Mouse (Mus musculus): ENCODE results near the gene Tigar.

Gene Tigar

DNA sequence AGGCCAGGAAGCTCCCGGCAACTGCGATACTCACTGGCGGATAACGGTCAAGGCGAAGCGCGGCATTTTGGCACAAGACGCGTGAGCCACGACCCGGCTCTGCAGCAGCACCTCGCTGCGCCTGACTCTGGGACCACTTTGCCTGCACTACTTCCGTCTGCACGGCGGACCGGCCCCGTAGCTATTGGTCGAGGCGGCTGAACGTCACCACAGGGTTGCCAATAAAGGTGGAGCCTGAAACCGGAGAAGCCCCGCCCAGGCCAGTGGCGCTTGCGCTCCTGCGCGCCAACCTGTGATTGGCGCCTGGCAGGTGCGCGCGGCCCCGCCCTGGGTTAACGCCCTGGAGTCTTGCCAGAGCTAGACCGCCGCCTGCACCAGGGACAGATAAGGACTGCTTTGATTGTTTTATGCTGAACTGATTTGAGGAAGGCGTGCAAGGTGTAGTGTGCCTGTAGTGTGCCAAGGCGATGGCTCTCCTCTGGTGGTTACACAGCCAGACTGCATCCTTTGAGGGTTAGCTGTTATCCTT, at the start of gene Tigar:
TSS of gene Tigar (minus strand) at position 156 of the 529 bp plus-strand sequence.
- DNase-seq (ENCODE audit: low spot score in 2 of 2), result peak; percentile 87 to 93

DNA sequence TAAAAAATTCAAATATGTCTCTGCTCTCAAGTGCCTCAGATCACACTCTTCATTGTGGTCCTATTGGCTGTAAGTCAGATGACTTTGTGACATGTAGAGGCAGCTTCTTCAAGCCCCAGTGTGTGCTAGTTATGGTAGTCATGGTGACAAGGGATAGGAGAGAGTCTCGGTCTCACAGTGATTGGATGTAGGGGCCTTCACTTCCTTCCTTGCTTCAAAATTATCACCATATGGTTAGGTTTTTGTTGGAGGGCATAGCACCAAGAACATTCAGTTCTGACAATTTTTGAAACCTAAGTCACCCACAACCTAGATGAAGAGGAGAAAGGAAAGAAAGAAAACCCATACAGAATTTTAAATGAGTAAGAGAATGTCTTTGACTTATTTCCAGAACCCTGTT, 48.0 kb upstream of the Tigar start:
- no peak for DNase-seq (ENCODE audit: low spot score in 2 of 2)

DNA sequence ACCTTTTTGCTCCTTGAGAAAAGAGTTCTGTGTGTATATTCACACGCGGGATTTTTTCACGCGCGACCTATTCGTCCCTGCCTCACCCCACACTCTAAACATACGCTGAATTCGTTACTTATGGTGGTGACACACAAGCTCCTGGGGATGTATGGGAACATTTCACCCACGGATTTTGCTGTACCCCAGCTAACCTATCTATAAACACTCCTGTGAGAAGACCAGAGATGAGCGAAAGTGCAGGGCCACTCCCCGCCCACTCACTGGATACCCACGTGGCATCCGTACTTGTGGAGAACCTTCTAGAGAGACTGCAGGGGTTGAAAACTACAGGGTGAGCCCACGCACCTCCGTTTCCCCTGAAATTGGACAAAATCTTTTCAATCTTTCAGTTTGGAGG, 46.1 kb upstream of the Tigar start:
- DNase-seq (ENCODE audit: low spot score in 2 of 2), result peak; percentile 39 to 52

DNA sequence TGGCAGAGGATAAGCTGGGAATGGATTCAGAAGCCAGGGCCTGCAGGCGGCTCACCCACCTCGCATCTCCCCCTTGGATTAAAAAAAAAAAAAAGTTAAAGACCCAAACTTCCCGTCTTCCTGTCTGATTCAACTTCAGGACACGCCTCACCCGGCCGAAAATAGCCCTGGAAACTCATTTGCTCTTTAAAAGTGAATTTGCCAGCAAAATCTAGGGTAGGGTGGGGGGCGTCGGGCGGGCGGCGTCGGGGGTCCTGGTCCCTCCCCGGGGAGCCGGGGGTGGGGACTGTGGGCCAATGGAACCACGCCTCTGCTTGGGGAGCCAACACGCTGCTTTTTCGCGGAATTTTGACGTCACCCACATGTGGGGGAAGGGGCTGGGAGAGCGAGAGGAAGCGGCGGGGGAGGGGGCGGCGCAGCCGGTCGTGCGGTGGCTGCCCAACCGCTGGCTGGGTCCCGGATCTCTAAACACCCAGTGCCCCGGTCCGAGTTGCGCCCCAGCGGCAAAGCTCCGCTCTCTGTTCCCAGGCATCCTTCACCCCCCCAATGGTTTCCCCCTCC, 45.4 kb upstream of the Tigar start:
- DNase-seq (ENCODE audit: low spot score in 2 of 2), result peak; percentile 35 to 48

DNA sequence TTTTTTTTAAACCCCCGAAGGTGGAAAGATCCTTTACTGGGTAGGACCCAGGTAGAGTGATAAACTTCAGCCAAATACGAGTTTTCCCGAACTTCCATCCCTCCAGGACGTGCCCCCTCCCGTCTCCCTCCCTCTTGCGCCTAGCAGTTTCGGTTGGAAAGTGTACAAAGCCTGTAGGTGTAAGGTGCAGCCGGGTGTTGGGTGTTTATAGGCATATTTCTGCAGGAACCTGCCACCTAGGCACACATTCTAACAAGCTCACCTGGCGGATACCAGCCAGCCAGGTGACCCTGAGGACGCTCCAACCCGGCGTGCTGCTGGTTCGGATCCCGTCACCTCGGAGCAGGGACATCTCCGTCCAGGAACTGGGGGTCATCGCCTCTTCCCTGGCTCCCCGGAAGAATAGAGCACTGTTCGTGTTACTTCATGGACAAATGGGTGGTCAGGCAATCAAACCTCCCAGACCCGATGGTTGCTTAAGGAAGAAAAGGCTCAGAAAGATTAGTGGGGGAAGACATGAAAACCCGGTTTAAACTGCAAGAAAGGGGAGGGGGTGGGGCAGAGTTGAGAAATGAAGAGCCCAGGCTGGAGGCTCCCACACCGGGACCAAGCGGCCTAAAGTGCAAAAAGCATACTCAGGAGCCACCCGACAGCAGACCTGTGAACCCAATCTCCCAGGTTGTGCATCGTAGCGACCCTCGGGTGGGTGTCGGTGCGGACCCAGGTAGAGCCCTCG, 44.8 kb upstream of the Tigar start:
- no peak for DNase-seq (ENCODE audit: low spot score in 2 of 2)

DNA sequence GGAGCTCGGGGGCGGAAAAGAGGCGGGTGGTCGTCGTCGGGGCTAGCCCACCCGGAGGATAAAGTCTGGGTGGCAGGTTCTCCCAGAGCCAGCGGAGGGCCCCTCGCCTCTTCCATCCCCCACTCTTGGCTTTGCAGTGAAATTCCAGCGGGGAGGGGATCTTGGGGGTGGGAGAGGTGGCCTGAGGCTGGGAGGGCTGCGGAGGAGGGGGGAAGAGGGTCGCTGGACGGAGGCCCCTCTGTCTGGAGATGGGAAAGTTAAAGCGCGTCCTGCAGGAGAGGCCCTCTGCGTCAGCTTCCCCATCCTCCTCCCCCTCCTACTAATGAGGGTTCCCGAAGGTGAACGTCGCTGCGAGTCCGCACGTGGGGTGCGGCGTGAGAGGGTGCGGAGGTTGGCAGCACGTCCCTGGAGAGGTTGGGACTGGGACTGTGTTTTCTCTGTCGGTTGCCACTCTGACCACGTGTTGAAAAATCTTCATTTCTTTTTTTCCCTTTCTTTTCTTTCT, 44.0 kb upstream of the Tigar start:
- DNase-seq (ENCODE audit: low spot score in 2 of 2), result peak in 1 of 2 experiments; percentile 9

DNA sequence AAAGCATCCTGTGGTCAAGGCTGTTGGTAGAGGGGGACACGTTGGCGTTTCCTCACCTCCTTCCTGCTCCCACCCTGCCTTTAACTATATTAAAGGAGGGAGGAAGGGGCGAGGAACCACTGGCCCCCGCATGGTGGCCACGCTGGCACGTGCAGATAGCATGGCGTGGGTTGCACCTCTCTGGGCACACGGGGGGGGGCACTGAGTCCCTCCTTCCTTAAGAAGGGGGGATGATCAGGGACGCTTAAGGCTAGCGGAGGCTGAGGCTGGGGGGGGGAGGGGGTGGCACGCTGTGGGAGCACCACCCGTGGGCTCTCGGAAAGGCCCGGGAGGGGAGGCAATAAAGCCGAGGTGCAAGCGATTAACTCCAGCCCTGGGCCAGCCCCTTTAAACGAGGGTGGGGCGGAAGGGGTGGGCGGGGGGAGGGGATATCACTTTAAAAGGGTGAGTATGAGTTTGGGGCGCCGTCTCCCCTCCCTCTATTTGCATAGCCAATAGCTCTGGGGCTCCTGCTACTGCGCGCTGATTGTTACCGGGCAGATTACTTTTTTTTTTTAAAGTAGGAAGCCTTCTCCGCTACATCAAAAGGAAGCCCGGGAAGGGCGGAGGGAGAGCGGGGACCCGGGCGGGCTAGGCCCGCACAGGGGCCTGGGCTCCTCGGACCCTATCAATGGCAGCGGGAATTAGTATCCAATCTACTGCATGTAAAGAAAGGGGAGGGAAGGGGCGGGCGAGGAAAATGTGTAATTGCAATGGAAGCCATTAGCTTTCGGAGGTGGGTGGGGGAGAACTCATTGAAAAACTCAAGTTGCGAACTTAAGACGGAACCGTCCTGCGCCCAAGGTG, 43.0 kb upstream of the Tigar start, which contains the start of gene Ccnd2:
TSS of gene Ccnd2 (minus strand) at position 88 of the 846 bp plus-strand sequence.
- DNase-seq (ENCODE audit: low spot score in 2 of 2), result peak; percentile 59 to 64

DNA sequence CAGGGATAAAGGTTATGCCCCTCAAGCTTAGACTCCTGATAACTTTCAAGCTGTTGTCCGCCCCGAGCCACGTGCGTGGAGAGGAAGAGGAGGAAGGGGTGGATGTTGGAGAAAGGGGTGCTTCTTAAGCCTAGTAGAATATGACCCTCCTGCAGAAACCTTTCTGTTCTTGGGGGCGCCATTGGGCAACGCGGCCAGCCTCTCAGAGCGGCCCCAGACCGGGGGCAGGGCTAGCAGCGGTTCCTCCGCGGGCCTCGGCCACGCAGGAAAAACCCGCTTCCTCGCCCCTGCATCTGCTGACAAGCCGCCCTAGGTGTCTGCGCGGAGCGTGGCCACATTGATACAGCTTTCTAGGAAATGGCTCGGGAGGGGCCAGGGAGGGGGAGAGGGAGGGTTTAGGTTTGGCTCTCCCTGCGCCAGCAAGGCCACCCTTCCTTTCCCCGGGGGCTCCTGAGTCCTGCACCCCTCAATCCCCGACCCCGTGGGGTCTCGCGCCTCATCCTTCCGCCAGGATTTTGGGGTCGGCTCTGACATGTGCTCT, 42.3 kb upstream of the Tigar start:
- peak; percentile 75 to 82 for DNase-seq (ENCODE audit: low spot score in 2 of 2)

DNA sequence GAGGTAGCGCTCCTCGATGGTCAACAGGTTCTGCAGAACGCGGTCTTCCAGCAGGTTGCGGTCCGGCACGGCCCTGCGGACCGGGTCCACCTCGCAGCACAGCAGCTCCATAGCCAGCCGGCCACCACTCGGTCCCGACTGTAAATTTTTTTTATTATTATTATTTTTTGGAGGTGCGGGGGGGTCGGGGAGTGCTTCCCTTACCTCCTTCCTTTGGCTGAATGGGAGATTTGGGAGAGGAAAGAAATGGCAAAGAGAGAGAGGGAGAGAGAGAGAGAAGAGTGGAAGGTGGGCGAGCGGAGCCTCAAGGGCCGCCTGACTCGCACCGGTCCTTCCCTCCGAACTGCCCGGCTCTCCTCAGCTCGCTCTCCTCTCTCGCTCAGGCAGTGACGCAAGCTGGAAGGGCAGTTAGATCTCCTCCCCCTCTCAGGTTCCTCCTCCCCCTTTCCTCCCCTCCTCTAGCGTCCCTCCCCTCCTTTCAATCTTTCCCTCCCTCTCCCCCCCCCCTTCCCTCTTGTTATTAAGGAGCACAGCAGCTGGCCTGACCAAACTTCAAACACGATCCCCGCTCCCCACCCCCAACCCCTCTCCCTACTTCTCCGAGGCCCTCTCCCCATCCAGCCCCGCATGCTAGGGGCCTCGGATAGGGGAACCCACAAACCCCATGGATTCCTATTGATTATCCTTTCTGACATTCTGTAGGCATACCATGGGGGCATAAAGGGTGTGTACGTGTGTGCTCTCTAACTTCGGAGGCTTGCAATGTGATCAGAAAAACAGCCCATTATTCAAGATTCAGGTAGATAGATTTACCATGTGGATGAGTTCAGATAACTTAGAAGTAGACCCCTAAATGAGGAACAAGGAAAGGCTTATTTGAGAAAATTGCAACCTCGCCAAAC, 41.6 kb upstream of the Tigar start:
- peak; percentile 72 to 76 for DNase-seq (ENCODE audit: low spot score in 2 of 2)

DNA sequence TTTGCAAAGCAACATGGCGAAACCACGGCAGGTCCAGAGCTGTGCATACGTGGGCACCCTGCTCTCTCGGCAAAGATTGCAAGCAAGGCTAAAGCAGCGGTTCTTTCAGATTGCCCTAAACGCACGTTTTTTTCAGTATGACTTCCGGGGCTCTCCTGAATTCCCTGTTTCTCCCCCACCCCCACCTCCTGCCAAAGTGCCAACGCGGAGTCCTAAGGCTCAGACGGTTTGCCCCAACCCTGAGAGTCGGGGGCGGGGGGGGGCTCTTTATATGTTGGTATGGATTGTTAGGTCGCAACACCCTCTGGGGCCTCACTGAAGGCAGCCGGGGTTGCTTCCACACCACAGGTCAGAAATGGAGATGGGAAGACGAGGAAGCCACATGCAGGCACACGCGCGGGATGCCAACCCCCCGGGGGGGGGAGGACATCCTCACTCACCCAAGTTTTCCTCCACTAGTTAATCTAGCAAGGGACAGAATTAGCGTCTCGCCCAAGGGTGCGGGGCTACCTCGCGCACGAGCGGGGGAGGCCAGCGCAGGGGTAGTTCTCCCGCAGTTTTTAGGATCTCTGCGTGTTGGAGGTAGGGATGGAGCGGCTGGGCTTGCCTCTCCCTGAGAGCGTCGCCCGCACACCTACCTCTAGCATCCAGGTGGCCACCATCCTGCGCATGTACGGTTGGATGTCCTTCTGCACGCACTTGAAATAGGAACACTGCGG, 40.7 kb upstream of the Tigar start:
- peak; percentile 6 to 15 for DNase-seq (ENCODE audit: low spot score in 2 of 2)

DNA sequence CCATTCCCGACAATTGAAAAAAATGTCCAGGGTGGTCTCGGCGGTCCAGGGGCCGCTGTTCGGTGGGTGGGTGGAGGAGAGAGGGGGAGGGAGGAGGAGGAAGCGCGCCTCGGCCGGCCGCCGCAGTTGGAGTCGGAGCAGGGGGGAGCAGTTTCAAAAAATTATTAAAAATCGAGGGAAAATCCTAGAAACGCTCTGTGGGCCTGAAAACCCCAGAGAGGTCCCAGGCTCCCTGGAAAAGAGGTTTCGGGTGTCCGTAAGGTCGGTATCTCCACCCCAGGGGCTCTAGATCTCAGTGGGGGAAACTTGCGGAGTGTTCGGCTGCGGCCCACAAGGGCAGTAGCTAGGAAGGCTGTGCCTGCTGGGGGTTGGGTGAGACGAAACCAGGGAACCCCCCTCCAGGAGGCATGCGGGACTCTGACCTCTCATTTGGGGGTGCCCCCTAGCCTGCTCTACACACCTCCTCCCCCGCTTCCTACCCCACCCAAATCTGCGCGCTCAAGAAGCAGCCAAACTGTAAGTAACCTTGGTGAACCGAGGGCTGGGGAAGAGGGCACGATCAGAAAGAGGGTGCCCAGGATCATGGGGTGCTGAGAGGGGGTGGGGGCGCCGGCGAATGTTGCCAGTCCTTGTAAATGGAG, 40.1 kb upstream of the Tigar start:
- DNase-seq (ENCODE audit: low spot score in 2 of 2), result peak; percentile 60 to 68

DNA sequence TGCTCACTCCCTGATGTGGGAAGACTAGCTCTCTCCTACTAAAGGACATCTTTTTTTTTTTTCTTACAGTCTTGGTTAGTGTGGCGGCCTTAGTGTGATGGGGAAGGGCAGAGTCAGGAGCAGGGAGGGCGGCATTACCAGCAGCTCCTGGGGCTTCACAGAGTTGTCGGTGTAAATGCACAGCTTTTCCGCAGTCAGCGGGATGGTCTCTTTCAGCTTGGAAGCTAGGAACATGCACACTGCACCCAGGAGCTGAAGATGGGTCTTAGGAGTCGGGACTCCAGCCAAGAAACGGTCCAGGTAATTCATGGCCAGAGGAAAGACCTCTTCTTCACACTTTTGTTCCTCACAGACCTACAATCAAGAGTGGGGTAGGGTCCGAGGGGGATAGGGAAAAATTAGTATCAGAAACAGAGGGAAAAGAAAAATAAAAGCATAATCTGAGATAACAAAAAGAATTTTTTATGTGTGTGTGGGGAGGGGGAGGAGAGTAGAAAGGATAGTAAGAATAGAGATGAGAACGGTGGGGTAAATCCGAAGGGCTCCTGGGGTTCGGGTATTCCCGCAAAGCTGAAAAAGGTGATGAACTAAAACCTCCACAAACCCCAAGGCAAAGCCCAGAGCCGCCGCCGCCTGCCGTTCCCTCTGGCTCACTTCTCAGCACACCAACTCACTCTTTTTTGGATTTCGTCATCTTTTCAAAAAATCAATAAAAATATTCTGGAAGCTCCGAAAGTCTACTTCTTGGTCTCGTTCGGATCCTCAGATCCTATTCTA, 39.4 kb upstream of the Tigar start:
- DNase-seq (ENCODE audit: low spot score in 2 of 2), result peak; percentile 12 to 18

DNA sequence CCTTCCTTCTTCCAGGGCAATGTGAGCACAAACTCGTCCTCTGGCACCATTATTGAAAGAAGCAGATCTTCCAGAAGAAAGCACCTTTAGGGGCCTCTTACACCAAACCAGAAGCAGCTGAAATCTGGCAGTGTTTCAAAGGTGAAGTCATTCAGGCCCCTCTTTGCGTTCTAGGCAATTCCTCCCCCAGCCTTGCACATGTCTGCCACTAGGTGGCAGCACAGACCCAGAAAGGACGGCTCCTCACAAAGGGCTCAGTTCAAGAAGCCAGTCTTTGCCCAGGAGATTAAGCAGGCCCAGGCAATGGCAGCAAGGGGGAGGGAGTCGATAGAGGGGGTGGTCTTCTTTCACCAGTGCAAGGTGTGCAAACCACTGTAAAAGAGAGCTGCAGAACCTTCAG, 38.3 kb upstream of the Tigar start:
- DNase-seq (ENCODE audit: low spot score in 2 of 2), result peak; percentile 80 to 87

DNA sequence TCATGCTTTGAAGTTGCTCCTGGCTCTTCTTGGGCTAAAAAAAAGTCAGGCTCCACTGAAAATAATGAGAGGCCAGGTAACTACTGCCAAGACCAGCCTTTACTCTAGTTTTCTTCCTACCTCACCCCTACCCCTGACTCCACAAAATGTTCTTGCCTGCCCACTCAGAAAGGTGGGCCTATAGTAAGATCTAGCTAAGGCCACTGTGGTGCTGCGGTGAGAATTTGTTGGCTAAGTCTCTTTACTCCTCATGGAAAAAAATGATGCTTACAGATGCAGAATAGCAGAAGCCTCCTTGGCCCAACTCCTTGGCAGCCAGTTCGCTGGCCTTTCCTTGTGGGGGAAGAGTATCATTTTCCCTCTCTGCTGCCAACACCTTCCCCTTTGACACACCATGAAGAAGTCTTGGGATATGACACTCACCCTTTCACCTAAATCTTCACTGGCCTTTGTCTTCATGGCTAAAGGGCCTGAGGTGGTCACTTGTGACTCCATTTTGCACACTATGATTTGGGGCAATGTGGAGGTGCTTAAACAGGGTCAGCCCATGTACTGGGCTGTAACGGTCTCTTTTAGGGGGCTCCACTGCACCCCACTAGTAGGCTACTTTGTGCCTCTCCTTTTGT, 37.1 kb upstream of the Tigar start:
- no peak for DNase-seq (ENCODE audit: low spot score in 2 of 2)

DNA sequence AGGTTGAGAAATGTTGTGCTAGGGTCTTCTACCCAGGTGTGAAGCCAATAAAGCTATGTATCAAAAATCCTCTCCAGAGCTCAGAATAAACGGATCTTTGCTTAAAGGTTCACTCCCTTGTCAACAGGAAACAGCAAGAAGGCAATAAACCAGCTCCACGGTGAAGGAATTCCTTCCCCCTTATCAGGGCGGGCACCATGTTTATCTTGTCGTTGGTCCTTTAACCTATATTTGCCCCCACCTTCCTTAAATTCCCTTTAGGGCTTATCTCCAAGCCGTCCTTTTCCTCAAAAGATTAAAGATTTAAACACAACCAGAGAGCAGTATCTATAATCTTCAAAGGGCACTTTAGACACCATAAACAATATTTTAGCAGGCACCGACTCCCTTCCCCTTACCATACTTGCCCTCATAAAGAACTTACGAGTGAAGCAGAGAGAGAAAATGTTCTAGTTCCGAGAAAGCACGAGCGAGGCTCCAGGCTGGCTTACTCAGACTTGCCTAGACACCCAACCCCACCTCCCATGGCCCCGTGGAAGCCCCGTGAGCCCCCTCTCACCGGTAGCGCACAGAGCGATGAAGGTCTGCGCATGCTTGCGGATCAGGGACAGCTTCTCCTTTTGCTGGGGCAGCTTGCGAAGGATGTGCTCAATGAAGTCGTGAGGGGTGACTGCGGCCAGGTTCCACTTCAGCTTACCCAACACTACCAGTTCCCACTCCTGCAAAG, 36.3 kb upstream of the Tigar start:
- no peak for DNase-seq (ENCODE audit: low spot score in 2 of 2)

DNA sequence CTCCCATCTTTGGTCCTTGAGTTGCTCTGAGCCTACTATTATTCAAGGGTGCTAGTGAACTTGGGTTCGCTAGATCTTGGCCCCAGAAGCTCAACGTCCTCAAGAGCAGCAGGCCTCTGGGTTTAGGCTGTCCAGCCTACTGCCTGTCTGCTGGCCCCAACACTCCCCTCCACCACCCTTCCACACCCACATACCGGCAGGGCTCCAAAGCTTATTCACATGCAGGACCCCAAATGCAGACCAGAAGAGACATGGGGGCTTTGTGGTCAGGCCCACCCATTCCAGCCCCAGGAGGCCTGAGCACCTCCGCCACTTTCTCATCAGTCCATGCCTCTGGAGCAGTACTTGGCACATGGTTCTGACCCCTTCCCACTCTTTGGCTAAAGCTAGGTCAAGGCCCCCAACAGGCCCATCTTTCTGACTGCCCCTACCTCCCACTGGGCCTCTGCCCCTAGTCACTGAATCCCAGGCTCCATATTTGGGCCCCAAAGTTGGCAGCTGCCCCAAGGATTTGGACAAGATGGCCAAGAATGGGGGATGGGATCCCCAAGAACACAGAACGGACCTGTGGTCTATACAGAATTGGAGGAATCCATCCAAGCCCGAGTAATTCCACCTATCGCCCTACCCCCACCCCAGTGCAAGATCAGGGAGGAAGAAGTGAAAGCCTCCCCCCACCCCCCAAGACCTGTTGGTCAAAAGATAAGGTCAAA, 34.4 kb upstream of the Tigar start:
- no peak for DNase-seq (ENCODE audit: low spot score in 2 of 2)

DNA sequence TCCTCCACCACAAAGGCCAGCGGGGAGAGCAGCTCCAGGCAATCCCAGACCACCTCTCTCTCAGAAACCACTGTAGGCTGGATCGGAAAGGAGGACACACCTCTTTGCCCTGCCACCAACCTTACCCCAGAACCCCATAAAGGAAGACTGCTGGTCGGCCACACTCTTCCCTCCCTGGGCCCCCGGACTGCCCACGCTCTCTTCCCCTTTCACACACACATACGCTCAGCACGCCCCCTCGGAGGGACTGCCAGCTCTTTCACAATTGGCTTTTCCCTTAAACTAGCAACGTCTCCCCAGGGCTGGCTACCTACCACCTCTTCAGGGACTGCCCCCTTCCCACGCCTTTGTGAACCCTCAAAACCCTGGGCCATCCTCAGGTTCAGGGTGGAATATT, 33.8 kb upstream of the Tigar start:
- no peak for DNase-seq (ENCODE audit: low spot score in 2 of 2)
